Mouse (Mus musculus): ENCODE data around the gene Atp10a.
A peak's percentile ranks its signal among the peaks of the same experiment; 100 is the strongest.

Atp10a gene

DNA sequence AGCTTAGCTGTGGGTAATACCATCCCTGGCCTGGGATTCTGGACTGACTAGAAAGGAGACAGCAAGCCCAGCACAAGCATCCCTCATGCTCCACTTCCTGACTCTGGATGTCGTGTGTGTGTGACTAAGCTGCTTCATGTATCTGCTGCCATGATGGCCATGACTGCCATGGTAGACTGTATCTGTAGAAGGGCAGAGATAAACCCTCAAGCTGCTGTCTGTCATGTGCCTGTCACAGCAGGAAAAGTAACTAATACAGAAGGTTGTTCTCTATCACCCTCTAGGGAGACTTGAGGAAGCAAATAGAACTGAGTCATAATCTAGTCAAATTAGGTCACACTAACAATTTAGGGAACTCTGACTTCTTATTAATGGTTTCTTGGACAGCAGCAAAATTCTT is 86.7 kb downstream of the Atp10a start:
- DNase-seq = no peak

DNA sequence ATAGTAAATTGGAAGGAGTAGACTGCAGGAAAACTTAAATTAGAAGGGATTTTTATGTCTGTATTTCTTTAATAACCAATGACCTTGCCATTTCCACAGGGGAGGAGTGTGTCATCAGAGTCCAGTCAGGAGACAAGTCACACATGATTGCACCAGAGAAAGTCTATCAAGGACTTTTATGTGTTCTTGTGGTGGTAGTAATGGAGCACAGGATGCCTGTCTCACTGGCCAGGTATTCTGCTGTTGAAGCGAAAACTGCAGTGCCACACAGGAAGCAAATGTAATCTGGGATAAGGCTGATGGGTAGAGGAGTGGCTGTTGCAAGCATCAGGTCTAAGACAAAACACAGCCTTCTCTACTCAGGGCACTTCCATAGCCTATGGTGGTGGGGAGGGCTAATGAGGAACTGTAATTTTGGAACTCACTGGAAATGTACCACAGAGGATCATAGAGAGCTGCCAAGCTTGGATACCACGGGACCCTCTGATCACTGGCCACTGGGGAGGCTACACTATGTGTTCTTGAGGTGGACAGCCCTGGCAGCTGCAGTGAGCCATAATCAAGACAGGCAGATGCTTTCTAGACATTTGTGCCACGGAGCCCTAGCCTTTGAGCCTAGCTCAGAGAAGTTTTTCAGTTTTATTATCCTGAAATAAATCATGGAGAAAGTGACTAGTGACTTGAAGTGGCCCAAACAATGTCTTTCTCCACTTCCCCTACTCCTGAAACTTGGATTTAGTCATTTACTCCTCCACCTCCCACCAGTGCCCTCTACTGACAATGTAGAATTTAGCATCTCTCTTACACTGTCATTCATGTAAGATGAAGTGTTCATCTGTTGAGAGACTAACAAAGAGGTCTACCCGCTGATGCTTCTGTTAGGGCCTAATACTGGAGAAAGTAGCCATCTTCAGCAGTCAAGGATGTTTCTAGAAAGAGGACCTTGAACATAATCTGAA is 87.7 kb downstream of the Atp10a start:
- no peak for DNase-seq

DNA sequence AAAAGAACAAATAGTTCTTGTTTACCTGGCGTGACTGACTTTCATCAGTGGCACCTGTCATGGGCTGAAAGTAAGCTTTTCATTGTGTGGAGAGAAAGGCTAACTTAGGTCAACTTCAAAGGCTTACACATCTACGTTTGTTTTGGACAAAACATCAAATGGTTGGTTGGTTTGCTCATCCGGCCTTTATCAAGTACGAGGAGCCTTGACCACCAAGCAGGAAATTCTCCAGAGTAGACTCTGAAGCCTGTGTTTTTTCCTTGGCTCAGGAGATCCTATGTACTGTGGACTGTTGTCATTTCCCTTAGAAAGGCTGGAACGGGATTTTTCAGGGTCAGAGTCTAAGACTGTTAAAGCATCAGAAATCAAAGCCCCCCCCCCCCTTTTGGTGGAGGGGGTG is 90.9 kb downstream of the Atp10a start:
- no peak for DNase-seq

DNA sequence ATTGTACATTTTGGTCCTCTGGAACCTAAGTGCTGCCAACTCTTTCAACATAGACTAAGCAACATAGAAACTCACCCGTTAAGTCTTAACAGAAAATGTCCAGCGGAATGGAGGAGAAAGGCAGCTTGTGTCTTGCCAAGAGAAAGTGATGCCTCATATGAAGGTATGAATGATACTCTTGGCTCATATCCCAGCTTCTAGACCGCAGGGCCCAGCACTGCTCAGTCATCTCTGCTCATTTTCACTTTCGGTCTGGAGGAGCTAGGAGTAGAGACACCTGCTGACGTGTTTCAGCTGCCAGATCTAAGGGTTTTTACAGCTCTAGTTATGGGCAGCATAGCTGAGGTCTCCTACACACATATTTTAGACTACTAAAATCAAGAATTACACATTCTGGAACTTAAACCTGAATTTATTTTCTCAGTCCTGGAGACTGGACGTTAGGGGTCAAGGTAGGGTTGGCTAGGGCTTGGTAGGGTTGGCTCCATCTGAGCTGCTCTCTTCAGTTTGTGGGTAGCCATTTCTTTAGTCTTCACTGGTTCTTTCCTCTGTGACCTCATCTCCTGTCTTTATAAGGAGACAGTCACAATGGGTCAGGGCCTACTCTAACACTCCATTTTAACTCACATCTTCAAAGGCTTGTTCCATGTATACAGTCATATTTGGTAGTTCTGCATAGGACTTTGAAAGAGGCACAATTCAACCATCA is 94.1 kb downstream of the Atp10a start:
- DNase-seq = no peak

DNA sequence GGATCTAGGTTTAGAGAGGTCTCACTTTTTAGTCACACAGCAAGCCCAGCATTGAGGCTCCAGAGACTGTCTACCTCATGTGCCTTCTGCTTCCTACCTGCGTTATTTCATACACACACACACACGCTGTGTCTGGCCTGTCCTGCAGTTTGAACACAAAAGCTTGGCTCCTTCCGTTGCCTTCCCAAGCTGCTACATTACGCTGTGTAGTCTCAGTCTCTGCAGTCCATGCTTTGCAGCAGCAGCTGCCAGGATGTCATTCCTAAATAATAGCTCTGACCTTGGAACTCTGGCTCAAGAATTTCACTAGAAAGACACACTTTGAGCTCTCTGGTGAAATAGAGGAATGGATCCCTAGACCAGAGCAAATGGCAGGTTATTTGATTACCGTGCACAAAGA is 96.1 kb downstream of the Atp10a start:
- DNase-seq = no peak

DNA sequence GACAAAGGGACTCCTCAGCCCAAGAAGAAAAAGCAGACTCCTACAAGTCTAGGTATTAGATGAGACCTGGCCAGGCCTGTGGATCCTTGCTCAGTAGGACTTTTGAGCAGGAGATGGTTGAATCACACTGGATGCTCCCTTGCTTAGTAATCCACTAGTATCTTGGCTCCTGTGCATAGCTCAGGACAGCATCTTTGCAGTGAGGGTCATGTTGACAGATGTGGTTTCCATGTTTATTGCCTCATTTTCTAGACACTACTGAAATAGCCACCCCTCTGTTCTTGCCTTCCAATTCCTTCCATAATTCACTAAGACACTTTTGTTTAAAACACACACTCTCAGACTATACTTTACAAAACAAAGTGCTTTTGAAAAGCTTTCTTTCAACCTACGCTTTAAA is 98.1 kb downstream of the Atp10a start:
- DNase-seq = no peak

DNA sequence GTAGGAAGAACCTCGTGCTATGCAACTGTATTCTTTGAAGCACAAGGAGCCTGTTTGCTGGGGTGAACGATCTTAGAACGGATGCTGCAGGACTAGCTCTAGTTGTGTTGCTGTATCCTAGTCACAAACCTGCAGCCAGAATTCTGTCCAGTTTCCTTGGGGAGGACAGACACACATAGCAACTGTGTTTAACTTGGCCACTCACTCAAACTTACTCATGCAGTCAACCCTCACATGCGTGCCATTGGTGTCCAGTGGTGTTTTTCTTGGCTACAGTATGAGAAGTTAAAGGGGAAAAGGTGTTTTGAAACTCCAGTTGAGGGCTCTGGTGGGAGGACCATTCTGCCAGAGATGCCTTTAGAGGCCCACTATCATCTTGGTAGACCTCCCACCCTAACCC is 98.6 kb downstream of the Atp10a start:
- DNase-seq = no peak

DNA sequence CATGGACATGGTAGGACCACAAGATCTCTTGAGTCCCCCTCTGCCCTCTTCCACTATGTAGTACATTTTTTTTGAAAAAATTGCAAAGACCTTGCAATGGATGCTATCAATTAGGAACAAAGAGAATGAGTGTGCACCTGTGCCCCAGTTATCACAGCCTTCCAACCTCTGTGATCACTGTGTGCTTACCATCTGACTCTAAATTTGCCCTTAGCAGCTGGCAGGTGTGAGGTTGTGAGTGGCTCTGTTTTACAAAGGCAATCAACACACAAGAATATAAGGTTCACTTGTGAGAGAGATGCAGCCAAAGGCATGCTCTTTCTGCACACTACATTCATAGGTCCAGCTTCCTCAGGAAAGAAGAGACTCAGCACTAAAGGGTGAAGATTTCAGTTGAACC is 99.1 kb downstream of the Atp10a start:
- DNase-seq = no peak

DNA sequence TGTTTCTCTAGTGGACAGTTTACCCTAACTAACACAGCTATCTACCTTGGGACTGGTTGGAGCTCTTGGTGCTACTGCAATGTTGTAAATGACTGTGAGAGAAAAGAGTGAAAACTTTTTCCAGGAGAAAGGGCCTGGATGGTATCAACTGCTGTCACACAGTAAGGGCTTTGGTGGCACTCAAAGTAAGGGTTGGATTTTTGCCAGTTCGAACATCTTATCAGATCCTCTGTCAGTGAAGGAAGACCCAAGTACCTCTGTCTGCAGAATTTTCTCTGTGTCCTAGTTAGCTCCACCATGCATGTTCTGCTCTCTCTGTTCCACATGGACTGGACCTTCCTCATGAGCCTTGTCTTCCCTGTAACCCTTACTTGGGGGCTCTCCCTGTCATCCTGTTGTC is 99.9 kb downstream of the Atp10a start:
- DNase-seq = no peak

DNA sequence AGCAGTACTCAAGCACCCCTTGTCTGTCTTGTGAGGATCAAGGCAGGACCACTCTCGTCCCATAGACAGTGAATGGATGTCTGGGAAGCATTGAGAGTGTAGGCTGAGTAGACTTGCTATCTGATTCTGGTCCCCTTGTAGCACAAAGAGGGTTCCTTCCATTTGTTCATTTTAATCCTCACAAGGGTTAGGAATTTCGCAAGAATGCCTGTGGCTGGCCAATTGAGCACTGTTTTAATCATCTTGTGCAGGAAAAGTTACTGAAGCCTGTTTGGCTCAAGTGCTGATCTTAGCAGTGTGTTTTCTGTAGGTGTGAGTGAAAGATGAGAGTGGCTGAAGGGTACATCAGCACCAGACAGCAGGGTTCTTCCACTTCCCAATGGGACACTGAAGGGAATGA is 101.4 kb downstream of the Atp10a start:
- DNase-seq = no peak

DNA sequence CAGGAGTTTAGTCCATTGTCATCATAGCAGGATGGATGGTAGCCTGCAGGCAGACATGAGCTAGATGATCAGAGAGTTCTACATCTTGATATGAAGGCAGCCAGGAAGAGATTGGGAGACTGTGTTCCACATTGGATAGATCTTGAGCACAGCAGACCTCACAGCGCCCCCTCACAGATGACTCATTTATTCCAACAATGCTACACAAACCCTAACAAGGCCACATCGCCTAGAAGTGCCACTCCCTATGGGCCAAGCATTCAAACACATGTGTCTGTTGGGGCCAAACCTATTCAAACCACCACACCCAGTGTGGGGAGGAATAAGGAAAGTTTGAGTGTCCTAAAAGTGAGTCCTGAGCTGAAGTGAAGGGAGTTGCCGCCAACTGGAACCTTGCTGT is 102.4 kb downstream of the Atp10a start:
- no peak for DNase-seq

DNA sequence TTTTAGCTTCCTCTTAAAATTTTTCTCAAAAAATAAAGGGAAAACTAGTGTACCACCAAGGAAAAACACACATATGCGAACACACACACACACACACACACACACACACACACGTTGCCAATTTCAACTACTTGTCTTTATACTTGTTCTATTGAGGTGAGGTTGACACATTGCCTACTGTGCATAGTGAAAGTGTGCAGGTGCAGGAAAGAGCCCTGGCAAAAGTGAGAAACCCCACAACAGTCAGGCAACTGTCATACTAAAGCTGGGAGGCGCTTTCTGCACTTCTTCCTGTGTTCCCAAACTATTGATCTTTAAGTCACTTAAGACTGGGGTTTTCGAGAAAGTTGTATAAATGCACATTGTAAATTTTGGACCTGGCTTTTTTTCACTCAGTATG is 103.3 kb downstream of the Atp10a start:
- DNase-seq = no peak

DNA sequence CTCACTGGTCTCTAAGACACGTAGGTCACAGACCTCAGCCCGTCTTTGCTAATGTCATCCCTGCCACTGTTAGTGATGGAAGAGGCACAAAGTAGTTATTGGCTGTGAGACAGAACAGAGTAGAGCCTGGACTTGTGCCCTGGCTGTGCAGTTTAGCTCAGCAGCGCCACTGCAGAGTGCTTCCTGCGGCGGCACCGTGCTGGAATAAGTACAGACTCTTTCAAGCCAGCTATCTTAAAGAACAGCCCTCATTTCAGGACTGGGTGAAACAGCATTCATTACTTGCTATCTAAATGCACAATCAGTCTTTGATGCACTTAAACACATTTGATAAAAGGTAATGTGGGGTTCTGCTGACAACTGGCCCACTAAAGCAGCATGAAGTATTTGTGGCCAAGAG is 111.3 kb downstream of the Atp10a start:
- DNase-seq = no peak

DNA sequence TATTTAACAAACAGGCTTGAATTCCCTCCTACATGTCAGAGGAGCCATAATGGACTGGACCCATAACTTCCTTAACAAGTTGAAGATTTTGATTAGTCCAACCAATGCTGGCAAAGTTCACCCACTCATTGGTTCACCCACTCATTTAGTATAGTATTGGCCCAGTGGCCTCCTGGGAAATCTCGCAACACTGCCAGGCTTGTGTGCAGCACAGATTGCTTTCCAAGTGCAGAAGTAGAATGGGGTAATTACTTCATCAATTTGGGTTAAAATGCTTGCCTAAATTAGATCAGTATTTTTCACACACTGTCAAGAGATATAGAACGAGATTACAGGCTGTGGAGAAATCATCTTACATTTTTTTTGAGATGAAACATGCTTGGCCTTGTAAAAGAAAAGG is 112.3 kb downstream of the Atp10a start:
- DNase-seq = no peak

DNA sequence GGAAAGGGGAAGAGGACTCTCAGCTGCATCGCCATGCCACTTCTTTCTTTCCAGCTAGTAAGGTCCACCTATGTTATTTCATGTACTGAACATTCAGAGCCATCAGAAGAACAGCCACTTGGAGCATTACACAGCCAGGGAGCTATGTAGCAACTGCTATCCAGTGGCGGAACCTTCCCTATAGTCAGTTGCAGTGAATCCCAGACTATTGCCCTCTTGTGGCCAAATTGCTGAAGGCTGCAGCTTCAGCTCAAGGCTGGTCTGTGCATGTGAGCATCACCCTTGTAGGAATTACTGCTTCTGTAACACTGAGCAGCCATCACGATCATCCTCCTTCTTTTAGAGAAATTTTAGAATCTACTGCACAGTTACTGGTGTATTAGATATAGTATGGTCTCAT is 114.3 kb downstream of the Atp10a start:
- peak in 1 of 2 experiments; percentile 3 for DNase-seq

DNA sequence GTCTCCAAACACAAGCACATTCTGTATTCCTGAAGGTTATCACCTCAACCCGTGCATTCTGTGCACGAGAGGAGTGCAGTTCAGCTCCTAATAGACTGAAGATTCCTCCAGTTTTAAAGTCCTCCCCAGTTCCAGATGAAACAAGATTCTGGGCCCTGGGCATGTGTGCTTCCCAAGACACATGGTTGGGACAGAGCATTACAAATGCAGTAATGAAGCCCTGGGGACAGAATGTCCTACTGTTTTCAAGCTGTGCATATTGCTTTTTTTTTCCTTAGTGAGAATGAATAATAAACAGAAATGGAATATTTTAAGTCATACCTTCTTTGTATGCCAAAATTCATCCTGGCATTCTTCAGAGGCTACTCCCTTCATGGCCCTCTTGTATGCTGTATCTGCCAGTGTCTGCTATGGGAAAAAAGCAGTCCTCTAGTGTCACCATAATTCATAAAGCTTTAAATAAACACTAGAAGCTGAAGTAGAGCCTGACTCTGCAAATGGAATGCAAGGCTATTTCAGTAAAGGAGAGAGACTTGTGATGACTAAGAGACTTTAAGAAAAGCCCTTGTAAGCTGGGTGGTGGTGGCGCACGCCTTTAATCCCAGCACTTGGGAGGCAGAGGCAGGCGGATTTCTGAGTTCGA is 116.2 kb downstream of the Atp10a start:
- no peak for DNase-seq

DNA sequence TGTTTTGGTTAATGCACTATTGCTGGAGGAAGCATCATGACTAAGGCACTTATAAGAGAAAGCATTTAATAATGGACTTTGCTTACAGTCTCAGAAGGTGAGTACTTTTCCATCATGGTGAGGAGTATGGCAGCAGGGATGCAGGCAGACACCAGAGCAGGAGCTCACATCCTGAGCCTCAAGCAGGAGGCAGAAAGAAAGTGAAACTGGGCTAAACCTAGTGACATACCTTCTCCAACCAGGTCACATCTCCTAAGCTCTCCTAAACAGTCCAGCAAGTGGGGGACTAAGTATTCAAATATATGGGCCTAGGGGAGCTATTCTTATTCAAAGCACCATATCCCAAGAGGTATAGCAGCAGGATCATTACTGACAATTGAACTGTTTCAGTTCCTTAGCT is 123.2 kb downstream of the Atp10a start:
- DNase-seq = no peak

DNA sequence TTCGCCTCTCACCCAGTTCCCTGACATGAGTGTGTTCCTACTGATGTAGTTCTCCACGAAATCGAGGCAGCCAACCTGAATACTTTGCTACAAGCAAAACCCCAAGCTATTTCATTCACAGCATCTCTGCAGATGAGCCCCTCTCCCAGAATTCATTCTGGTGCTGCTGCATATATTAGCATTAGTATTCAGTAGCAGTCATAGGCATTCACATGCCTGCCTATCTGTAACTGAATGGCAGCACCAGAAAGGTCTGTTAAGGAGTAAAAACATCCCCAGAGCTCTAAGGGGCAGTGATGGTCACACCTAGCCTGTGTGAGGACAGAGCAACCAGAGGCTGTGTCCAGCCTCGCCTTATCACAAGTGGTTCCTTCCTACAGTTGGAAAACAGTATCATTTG is 131.0 kb downstream of the Atp10a start:
- DNase-seq = no peak

DNA sequence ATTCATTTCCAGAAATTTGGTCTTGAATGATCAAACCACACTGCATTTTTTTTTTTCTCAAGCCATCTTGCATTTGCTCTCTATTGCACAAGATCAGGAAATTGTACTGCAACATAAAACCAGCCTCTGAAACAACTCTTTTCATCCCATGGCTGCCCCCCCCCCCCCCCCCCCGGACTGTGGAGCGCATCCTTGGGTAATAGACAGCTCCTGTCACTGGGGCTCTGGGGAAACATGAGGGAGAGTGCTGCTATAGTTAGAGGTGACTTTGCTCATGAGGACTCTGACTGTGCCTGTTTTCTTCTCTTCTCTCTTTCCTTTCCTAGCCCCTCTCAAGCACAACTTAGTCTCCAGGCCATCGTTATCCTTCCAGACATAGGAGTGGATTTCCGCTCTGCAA is 131.6 kb downstream of the Atp10a start:
- DNase-seq = no peak

DNA sequence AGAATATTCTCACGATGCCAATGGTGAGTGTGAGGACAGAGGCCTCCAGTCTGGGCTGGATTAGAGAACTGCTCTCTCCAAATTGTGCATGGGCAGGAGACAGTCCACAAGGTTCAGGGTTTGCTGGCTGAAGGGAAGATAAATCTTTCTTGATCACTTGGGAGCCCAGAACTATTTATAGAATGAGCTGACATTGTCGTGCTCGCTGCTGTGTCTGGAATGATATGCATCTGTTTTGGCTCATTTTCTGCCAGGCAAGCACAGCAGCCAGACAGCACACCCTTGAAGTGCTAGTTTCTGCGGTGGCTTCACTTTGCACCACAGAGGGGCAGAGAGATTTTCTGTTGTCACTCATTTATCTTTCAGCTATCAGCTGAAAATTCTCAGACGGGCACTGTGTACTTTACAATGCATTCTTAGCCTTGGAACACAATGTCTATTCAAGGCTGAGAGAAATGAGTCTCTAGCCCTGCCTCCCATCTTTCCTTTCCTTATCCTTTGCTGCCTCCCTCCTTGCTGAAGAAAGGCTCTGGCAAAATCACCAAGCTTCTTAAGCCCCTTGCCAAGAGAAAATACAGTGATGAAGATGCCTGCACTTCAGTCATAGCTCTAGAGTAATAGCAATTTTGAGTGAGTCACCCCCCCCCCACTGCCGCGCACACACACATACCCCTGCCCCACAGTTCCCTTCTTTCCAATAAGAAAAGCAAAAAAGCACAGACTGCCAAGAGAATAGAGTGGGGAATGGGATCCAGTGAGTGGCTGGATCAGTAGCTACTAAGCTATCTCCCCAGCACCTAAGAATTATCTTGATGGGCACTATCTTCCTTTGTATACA is 132.7 kb downstream of the Atp10a start:
- no peak for DNase-seq

DNA sequence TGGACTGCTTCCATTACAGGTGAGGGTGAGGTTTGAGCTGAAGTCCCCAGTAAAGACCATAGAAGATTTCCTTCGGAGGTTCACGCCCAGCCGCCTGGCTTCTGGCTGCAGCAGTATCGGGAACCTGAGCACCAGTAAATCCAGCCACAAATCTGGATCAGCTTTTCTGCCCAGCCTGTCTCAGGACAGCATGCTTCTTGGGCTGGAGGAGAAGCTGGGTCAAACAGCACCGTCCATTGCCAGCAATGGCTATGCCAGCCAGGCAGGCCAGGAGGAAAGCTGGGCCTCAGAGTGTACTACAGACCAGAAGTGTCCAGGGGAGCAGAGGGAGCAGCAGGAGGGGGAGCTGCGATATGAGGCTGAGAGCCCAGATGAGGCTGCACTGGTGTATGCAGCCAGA is 141.3 kb downstream of the Atp10a start:
- no peak for DNase-seq

DNA sequence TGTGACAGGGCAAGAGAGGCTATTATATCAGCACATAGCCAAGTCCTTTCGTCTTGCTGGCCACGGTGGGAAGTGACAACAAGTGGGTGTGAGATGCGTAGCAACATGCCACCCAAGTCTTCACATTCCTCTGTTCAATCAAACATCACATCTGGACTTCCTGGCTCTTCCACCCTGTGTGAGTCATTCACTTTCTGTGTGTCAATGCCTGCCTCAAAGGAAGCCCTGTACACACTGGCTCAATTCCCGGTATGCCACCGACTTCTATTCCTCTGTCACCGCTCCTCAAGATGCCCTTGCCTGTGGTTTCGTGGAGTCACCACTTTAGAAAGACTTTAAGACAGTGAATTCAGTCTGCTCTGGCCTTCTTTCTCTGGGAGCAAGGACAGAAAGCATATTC is 144.9 kb downstream of the Atp10a start:
- DNase-seq = no peak

DNA sequence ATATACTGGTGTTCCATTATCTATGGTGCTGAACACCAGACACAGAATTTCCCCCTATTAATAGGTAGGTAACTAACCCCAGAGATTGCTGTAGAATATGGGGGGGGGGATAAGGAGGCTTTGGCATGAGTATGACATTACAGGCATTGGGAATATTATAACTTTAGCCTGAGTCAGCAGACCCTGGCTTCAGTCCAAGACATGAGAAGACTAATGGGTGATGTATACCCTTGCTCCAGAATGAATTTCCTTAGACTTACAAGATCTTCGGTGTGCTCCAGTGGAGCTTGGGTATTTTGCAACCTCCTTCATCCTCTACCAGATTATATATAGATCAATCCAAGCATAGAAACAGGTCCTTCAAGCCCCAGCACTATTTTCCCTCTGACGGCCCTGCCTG is 145.8 kb downstream of the Atp10a start:
- no peak for DNase-seq

Measured in B cell, adult 2 months (primary cell).